In genomic region chr1:194148416-194149364, GRCm38 (mm10) we compare ENCODE assay signal across 9 mouse cellular contexts.
DNase-seq lines count a peak whose midpoint lies in the region; ATAC-seq and TF ChIP-seq lines count a peak whose summit lies in the region.
"Had no signal": no experiment of that assay in that cellular context is flagged by ENCODE, and none has a peak within 500 bp of the region (broad histone marks: within the 10 kb centered on the region; RNA-seq: fewer than 3 reads in every experiment).

No protein-coding gene starts in this region.

- no peak for ATAC-seq in embryonic facial prominence, embryonic 14.5 days (ENCODE audit: low read depth)
- ATAC-seq in kidney, postnatal 0 days (replicated peaks; ENCODE audit: low FRiP score, low read depth): 0 out of 2 replicates have a peak, but pooled peaks have one; percentile 46

- no peaks in the 10 kb centered on the region for H3K27me3 ChIP-seq in embryonic facial prominence, embryonic 14.5 days (replicated peaks; ENCODE audit: control insufficient read depth, insufficient read depth, low read length)
- H3K27me3 ChIP-seq in embryonic facial prominence, embryonic 10.5 days (replicated peaks; ENCODE audit: low read depth, poor library complexity, severe bottlenecking): no peaks in the 10 kb centered on the region
- no peaks in the 10 kb centered on the region for H3K27me3 ChIP-seq in kidney, postnatal 0 days (ENCODE audit: insufficient read depth, low read length)
- H3K27me3 ChIP-seq: hindbrain, embryonic 12.5 days had no signal

- no peak overlapping the region for H3K27ac ChIP-seq in embryonic facial prominence, embryonic 14.5 days (replicated peaks; ENCODE audit: low read depth, low read length)
- H3K27ac ChIP-seq in embryonic facial prominence, embryonic 10.5 days (replicated peaks): no peak overlapping the region
- H3K27ac ChIP-seq in kidney, postnatal 0 days: 0 out of 2 replicates have a peak overlapping the region, but pooled peaks have one; percentile 5
- H3K27ac ChIP-seq: hindbrain, embryonic 12.5 days had no signal

- TF ChIP-seq CTCF in kidney, postnatal 0 days (IDR thresholded peaks at IDR 0.05; ENCODE audit: low read depth): no peak

- no peak overlapping the region for H3K4me3 ChIP-seq in embryonic facial prominence, embryonic 14.5 days (ENCODE audit: low read depth, low read length)
- no peak overlapping the region for H3K4me3 ChIP-seq in embryonic facial prominence, embryonic 10.5 days
- no peak overlapping the region for H3K4me3 ChIP-seq in kidney, postnatal 0 days (replicated peaks; ENCODE audit: low read depth, low read length)
- H3K4me3 ChIP-seq: hindbrain, embryonic 12.5 days had no signal

- peak; percentile 48 for DNase-seq in embryonic facial prominence, embryonic 14.5 days (ENCODE audit: low spot score)
- no peak for DNase-seq in embryonic facial prominence, embryonic 10.5 days (ENCODE audit: low spot score)
- peak; percentile 93 for DNase-seq in kidney, postnatal 0 days (ENCODE audit: low spot score)
- DNase-seq in kidney, postnatal 36 days: no peak
- DNase-seq in retina, postnatal 1 day: peak; percentile 4
- DNase-seq in retina, embryonic 14.5 days (ENCODE audit: low spot score): no peak
- DNase-seq in right cerebral cortex, postnatal 4 days: peak; percentile 33
- no peak for DNase-seq in cerebellum, adult 11-12 months

- WGBS in embryonic facial prominence, embryonic 14.5 days: 72% methylated on average over 11 of the region's 11 CpGs
- 87% methylated on average over 11 of the region's 11 CpGs for WGBS in embryonic facial prominence, embryonic 10.5 days
- 18% methylated on average over 11 of the region's 11 CpGs for WGBS in kidney, postnatal 0 days

- peaks cover 5% of the 10 kb centered on the region; the same call in 1 of the 2 replicates for H3K4me1 ChIP-seq in embryonic facial prominence, embryonic 14.5 days (ENCODE audit: control insufficient read depth, insufficient read depth, low read length)
- H3K4me1 ChIP-seq in embryonic facial prominence, embryonic 10.5 days: no peaks in the 10 kb centered on the region
- peaks cover 4% of the 10 kb centered on the region; the same call in 1 of the 2 replicates for H3K4me1 ChIP-seq in kidney, postnatal 0 days (replicated peaks; ENCODE audit: insufficient read depth, low read length)
- H3K4me1 ChIP-seq: hindbrain, embryonic 12.5 days had no signal

- H3K36me3 ChIP-seq in embryonic facial prominence, embryonic 14.5 days (ENCODE audit: control insufficient read depth, insufficient read depth, low read length): no peaks in the 10 kb centered on the region
- no peaks in the 10 kb centered on the region for H3K36me3 ChIP-seq in embryonic facial prominence, embryonic 10.5 days (replicated peaks)
- no peaks in the 10 kb centered on the region for H3K36me3 ChIP-seq in kidney, postnatal 0 days (ENCODE audit: insufficient read depth, low read length)
- H3K36me3 ChIP-seq: hindbrain, embryonic 12.5 days had no signal

- H3K9me3 ChIP-seq in embryonic facial prominence, embryonic 14.5 days (ENCODE audit: control insufficient read depth, low read length): no peaks in the 10 kb centered on the region
- no peaks in the 10 kb centered on the region for H3K9me3 ChIP-seq in embryonic facial prominence, embryonic 10.5 days
- no peaks in the 10 kb centered on the region for H3K9me3 ChIP-seq in kidney, postnatal 0 days (replicated peaks; ENCODE audit: low read length)
- H3K9me3 ChIP-seq: hindbrain, embryonic 12.5 days had no signal

- no peak overlapping the region for H3K9ac ChIP-seq in embryonic facial prominence, embryonic 14.5 days (ENCODE audit: low read depth, low read length)
- no peak overlapping the region for H3K9ac ChIP-seq in kidney, postnatal 0 days (ENCODE audit: low read depth, low read length)
- H3K9ac ChIP-seq: hindbrain, embryonic 12.5 days had no signal

- no peak overlapping the region for H3K4me2 ChIP-seq in embryonic facial prominence, embryonic 14.5 days (ENCODE audit: low read depth, low read length)
- no peak overlapping the region for H3K4me2 ChIP-seq in kidney, postnatal 0 days (ENCODE audit: low read length)
- H3K4me2 ChIP-seq: hindbrain, embryonic 12.5 days had no signal

Comparison
In these comparisons a context has a peak if more than half of its experiments do, and no peak if none do; other contexts are left out.
1. DNase-seq: peak in embryonic facial prominence, embryonic 14.5 days (single experiment), kidney, postnatal 0 days (single experiment), retina, postnatal 1 day (single experiment) and right cerebral cortex, postnatal 4 days (single experiment); none in embryonic facial prominence, embryonic 10.5 days (single experiment), kidney, postnatal 36 days (0 of 2), retina, embryonic 14.5 days (single experiment) and cerebellum, adult 11-12 months (single experiment).